Mouse (Mus musculus) small intestine, adult 2 months (tissue): ENCODE data around the gene Mctp1.

Source experiments
- CTCF ChIP-seq: fragments of 200-500 bp; IDR thresholded peaks from 2 replicates; pipeline ENCODE4 v1.5.1; 2012; ENCODE audit warnings: low read depth, mild to moderate bottlenecking, control low read depth, inconsistent platforms, low read length, moderate library complexity, mixed read lengths; ENCODE audit not compliant: insufficient replicate concordance, insufficient read length; ENCODE audit errors: extremely low read depth
- POLR2A ChIP-seq: fragments of 200-500 bp; IDR thresholded peaks from 2 replicates; pipeline ENCODE4 v1.6.1; 2012; ENCODE audit warnings: low read depth, mild to moderate bottlenecking, control low read depth, inconsistent platforms, low read length, moderate library complexity

DNA sequence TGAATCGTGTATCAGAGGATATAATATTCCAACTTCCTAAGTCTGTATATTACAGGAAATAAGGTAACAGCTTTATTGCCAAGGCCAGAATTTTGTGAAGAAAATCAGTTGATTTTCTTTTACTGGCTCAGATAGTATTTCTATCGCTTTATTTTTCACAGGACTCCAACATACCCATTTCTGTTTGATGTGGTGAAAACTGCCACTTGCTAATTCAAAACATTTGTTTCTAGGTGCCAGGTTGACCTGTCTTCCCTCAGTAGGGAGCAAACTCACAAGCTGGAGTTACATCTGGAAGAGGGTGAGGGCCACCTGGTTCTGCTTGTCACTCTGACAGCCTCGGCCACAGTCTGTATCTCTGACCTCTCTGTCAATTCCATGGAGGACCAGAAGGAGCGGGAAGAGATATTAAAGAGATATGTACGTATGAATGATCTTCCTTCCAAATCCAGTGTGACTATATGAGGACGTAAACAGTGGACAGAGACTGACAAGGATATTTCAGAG is 416.8 kb downstream of the Mctp1 start:
- TF ChIP-seq POLR2A (no peak), CTCF (no peak)
